Mouse (Mus musculus) limb, embryonic 14.5 days (tissue): ENCODE data around the gene Eif4h. TPM values are rescaled to one million over a fixed set of nuclear protein-coding genes. Genes with fewer than 3 reads are reported as not detected.

Experiments
- ATAC-seq: fragments of 200-750 bp; cut with Nextera tagmentation; 2 replicates; pipeline ENCODE4 v1.8.0; 2017; ENCODE audit warnings: low read depth, moderate number of reproducible peaks, moderate TSS enrichment; ENCODE audit not compliant: low FRiP score
- DNase-seq: peaks from one replicate; pipeline ENCODE4 v3.0.0-alpha.2; 2015; ENCODE audit warnings: low spot score
- H3K27ac ChIP-seq: fragments of 300-500 bp; sonication (generic); replicated peaks from 2 replicates; pipeline ENCODE4 v1.5.1; 2014; ENCODE audit warnings: low read depth, mild to moderate bottlenecking, low read length, moderate library complexity, mixed read lengths
- H3K27me3 ChIP-seq: fragments of 300-500 bp; sonication (generic); 2 replicates; pipeline ENCODE4 v1.6.1; 2014; ENCODE audit warnings: low read length, mixed read lengths; ENCODE audit not compliant: control insufficient read depth, insufficient read depth
- H3K36me3 ChIP-seq: fragments of 300-500 bp; sonication (generic); 2 replicates; pipeline ENCODE4 v1.6.1; 2014; ENCODE audit warnings: mild to moderate bottlenecking, low read length, moderate library complexity, mixed read lengths; ENCODE audit not compliant: control insufficient read depth, insufficient read depth
- H3K4me1 ChIP-seq: fragments of 300-500 bp; sonication (generic); 2 replicates; pipeline ENCODE4 v1.6.1; 2014; ENCODE audit warnings: antibody characterized with exemption, low read length, mixed read lengths; ENCODE audit not compliant: control insufficient read depth, insufficient read depth
- H3K4me2 ChIP-seq: fragments of 300-500 bp; sonication (generic); replicated peaks from 2 replicates; pipeline ENCODE4 v1.6.1; 2014; ENCODE audit warnings: low read depth, mild to moderate bottlenecking, low read length, moderate library complexity; ENCODE audit not compliant: severe bottlenecking
- H3K4me3 ChIP-seq: fragments of 300-500 bp; sonication (generic); replicated peaks from 2 replicates; pipeline ENCODE4 v1.5.1; 2014; ENCODE audit warnings: low read length
- H3K9ac ChIP-seq: fragments of 300-500 bp; sonication (generic); 2 replicates; pipeline ENCODE4 v1.6.1; 2014; ENCODE audit warnings: mild to moderate bottlenecking, low read depth, low read length, moderate library complexity; ENCODE audit not compliant: severe bottlenecking
- H3K9me3 ChIP-seq: fragments of 300-500 bp; sonication (generic); 2 replicates; pipeline ENCODE4 v1.6.1; 2016; ENCODE audit warnings: low read length; ENCODE audit not compliant: control insufficient read depth
- POLR2A ChIP-seq: fragments of 200-500 bp; IDR thresholded peaks from 2 replicates; pipeline ENCODE4 v1.8.0; 2012; ENCODE audit warnings: inconsistent platforms, mild to moderate bottlenecking, moderate library complexity, borderline replicate concordance; ENCODE audit not compliant: insufficient read depth, insufficient read length; ENCODE audit errors: extremely low read depth
- WGBS: fragments of 180-500 bp; shearing (Covaris S2); extraction: QIAGEN DNeasy Blood & Tissue Kit; methylation state at CpG from one replicate; pipeline ENCODE4 v1.1.7; 2014; 5-methylcytosine and 5-hydroxymethylcytosine counted together
- polyA plus RNA-seq, 2 experiments: library from polyadenylated mRNA; depleted of rRNA in 1 of 2; stranded (reverse) in 1 of 2; unstranded in 1 of 2; fragments of >200 nt; fragmentation: Nextera tagmentation in 1 of 2; extraction: Ambion mirVana in 1 of 2; gene quantifications; 2 replicates each; pipeline versions ENCODE4 v1.2.1 to v1.2.3; 2012 to 2014

Eif4h gene
- polyA plus RNA-seq, 2 experiments, result 342 to 424 TPM

GRCm38 (mm10) chr5:134671335-134672197 is 32.3 kb upstream of the Eif4h start:
- no peak for TF ChIP-seq POLR2A
- Histone ChIP-seq H3K4me3 (no peak overlapping the region), H3K27me3 (no peaks in the 10 kb centered on the region), H3K9me3 (no peaks in the 10 kb centered on the region), H3K4me1 (peaks cover 12% of the 10 kb centered on the region), H3K36me3 (peaks cover 50% of the 10 kb centered on the region), H3K4me2 (no peak overlapping the region), H3K9ac (no peak overlapping the region), H3K27ac (no peak overlapping the region)
- WGBS, result 77% methylated on average over 17 of the region's 17 CpGs
- ATAC-seq, result no peak
- no peak for DNase-seq

GRCm38 (mm10) chr5:134669001-134669708 is 29.9 kb upstream of the Eif4h start:
- H3K27ac ChIP-seq, result no peak overlapping the region
- WGBS, result 81% methylated on average over 20 of the region's 20 CpGs
- H3K9ac ChIP-seq, result no peak overlapping the region
- ATAC-seq, result no peak
- no peak for TF ChIP-seq POLR2A
- H3K4me2 ChIP-seq, result no peak overlapping the region
- H3K9me3 ChIP-seq, result no peaks in the 10 kb centered on the region
- no peaks in the 10 kb centered on the region for H3K27me3 ChIP-seq
- H3K4me3 ChIP-seq, result no peak overlapping the region
- H3K36me3 ChIP-seq, result peaks cover 72% of the 10 kb centered on the region
- no peaks in the 10 kb centered on the region for H3K4me1 ChIP-seq
- DNase-seq, result no peak

GRCm38 (mm10) chr5:134668495-134668894 is 29.2 kb upstream of the Eif4h start:
- H3K4me3 ChIP-seq, result no peak overlapping the region
- H3K9ac ChIP-seq, result no peak overlapping the region
- no peak for TF ChIP-seq POLR2A
- H3K9me3 ChIP-seq, result no peaks in the 10 kb centered on the region
- ATAC-seq (0 out of 2 replicates have a peak, but pooled peaks have one; percentile 36), DNase-seq (no peak)
- H3K27ac ChIP-seq, result no peak overlapping the region
- 34% methylated on average over 8 of the region's 8 CpGs for WGBS
- H3K36me3 ChIP-seq, result peaks cover 76% of the 10 kb centered on the region
- H3K4me1 ChIP-seq, result no peaks in the 10 kb centered on the region
- H3K4me2 ChIP-seq, result no peak overlapping the region
- H3K27me3 ChIP-seq, result no peaks in the 10 kb centered on the region

- DNase-seq, result no peak
- H3K27me3 ChIP-seq, result no peaks in the 10 kb centered on the region
- peaks cover 3% of the 10 kb centered on the region; the same call in 1 of the 2 replicates for H3K4me1 ChIP-seq
- H3K4me3 ChIP-seq, result no peak overlapping the region
- no peak overlapping the region for H3K4me2 ChIP-seq
- no peak for ATAC-seq
- H3K9ac ChIP-seq, result no peak overlapping the region
- no peak overlapping the region for H3K27ac ChIP-seq
- no peak for TF ChIP-seq POLR2A
- H3K36me3 ChIP-seq, result peaks cover 43% of the 10 kb centered on the region
- H3K9me3 ChIP-seq, result no peaks in the 10 kb centered on the region
- 75% methylated on average over 3 of the region's 4 CpGs for WGBS
Observed at GRCm38 (mm10) chr5:134656708-134657107, 17.4 kb upstream of the Eif4h start.

- no peak overlapping the region for H3K4me2 ChIP-seq
- H3K27me3 ChIP-seq, result no peaks in the 10 kb centered on the region
- no peak overlapping the region for H3K4me3 ChIP-seq
- peak overlapping the region; percentile 33; the same call in 1 of the 2 replicates for H3K27ac ChIP-seq
- H3K9me3 ChIP-seq, result no peaks in the 10 kb centered on the region
- ATAC-seq (peak; percentile 53), DNase-seq (peak; percentile 70)
- H3K9ac ChIP-seq, result no peak overlapping the region
- peaks cover 3% of the 10 kb centered on the region; the same call in 1 of the 2 replicates for H3K4me1 ChIP-seq
- no peak for TF ChIP-seq POLR2A
- 19% methylated on average over 7 of the region's 7 CpGs for WGBS
- peaks cover 8% of the 10 kb centered on the region for H3K36me3 ChIP-seq
Observed at GRCm38 (mm10) chr5:134652015-134652414, 12.7 kb upstream of the Eif4h start.
